Mouse (Mus musculus): ENCODE measurements around the gene Siae. TPM values are rescaled to one million over a fixed set of nuclear protein-coding genes. Genes with fewer than 3 reads are reported as not detected.

Gene Siae
- 11.6 and 13.3 TPM in 2 replicates for polyA plus RNA-seq (2015; fragmentation: Nextera tagmentation; extraction: Ambion mirVana)

DNA sequence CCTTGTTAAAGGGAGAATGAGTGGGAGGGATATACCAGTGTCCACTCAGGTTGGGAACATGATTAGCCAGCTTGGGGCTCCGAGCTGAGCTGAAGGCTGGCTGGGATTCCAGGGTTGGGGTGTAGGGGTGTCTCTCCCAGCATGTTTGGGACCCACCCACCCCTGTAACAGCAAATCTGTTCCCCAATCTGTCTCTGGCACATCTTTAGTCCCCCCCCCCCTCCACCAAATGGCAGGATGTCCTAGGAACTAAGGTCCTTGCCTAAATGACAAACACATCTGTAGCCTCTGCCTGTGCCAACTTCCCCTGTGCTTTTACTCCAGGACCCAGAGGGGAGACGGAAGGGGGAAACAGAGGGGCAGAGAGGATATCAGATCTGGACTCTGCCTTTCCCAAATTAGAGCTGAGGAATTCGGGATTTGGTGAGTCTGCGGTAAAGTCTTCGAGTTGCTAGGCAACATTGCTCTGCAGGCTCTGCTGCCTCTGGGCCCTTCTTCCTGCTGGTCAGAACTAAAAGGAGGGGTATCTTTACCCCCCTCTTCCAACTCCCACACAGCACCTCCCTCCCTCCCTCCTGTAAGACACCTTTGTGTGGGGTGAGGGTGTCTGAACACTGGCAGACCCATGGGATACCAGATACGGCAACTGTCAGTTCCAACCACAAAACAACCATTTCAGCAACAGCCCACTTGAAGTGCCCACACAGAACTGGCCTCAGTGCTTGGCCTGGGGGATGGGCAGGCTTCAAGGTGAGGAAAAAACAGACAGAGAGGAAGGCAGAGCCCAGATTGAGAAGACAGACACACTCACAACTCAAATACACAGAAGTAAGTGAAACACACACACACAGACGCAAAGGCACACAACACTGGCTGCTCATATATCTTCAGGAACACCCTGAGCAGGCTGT, at the start of gene Siae:
Gene Siae, plus strand, starts transcription at position 861 of the 911 bp plus-strand sequence.
- Histone ChIP-seq H3K4me3 (no peak within 1 kb of the TSS), H3K9me3 (no peaks in the 10 kb centered on the region), H3K4me2 (no peak within 1 kb of the TSS), H3K27me3 (peaks cover 49% of the 10 kb centered on the region), H3K9ac (no peak within 1 kb of the TSS), H3K4me1 (replicated peaks) (peaks cover 15% of the 10 kb centered on the region), H3K36me3 (no peaks in the 10 kb centered on the region), H3K27ac (replicated peaks) (no peak within 1 kb of the TSS)
- no peak for ATAC-seq (ENCODE audit: low FRiP score, low read depth)
- WGBS, result 27% methylated on average over 7 of the region's 7 CpGs

DNA sequence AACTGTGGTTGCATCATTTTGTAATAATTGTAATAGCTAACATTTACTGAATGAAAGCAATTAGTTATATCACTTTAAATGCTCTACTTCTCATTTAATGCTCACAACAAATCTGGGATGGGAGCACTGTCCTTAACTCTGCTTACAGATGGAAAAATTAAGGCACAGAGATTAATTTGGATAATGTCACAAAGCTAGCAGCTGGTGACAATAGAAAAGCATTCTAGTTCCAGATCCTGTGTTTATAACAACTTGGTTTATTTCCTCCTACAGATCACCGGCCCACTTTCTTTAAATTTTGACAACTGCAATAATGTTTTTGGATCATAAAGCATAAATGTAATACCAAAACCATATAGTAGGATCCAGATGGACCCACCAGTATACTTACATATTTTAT, 49.5 kb upstream of the Siae start:
- Histone ChIP-seq H3K36me3 (no peaks in the 10 kb centered on the region), H3K9ac (no peak overlapping the region), H3K27me3 (no peaks in the 10 kb centered on the region), H3K4me2 (no peak overlapping the region), H3K9me3 (no peaks in the 10 kb centered on the region), H3K4me1 (replicated peaks) (no peaks in the 10 kb centered on the region), H3K27ac (replicated peaks) (no peak overlapping the region), H3K4me3 (no peak overlapping the region)
- WGBS, result 93% methylated on average over 1 of the region's 1 CpGs
- ATAC-seq (ENCODE audit: low FRiP score, low read depth), result no peak

- no peaks in the 10 kb centered on the region for H3K9me3 ChIP-seq
- no peak overlapping the region for H3K27ac ChIP-seq (replicated peaks)
- 93% methylated on average over 2 of the region's 2 CpGs for WGBS
- no peaks in the 10 kb centered on the region for H3K4me1 ChIP-seq (replicated peaks)
- H3K27me3 ChIP-seq, result no peaks in the 10 kb centered on the region
- no peaks in the 10 kb centered on the region for H3K36me3 ChIP-seq
- no peak overlapping the region for H3K9ac ChIP-seq
- no peak for ATAC-seq (ENCODE audit: low FRiP score, low read depth)
- H3K4me2 ChIP-seq, result no peak overlapping the region
- no peak overlapping the region for H3K4me3 ChIP-seq
These were observed 43.4 kb upstream of the Siae start for GRCm38 (mm10) chr9:37512097-37512496.

- Histone ChIP-seq H3K9me3 (no peaks in the 10 kb centered on the region), H3K4me1 (replicated peaks) (no peaks in the 10 kb centered on the region; the same call in 1 of the 2 replicates), H3K9ac (no peak overlapping the region), H3K4me3 (no peak overlapping the region), H3K4me2 (no peak overlapping the region), H3K27ac (replicated peaks) (no peak overlapping the region), H3K27me3 (no peaks in the 10 kb centered on the region), H3K36me3 (peaks cover 3% of the 10 kb centered on the region)
- WGBS, result 77% methylated on average over 3 of the region's 3 CpGs
- ATAC-seq (ENCODE audit: low FRiP score, low read depth), result no peak
These were observed 41.0 kb upstream of the Siae start for GRCm38 (mm10) chr9:37514456-37514855.

DNA sequence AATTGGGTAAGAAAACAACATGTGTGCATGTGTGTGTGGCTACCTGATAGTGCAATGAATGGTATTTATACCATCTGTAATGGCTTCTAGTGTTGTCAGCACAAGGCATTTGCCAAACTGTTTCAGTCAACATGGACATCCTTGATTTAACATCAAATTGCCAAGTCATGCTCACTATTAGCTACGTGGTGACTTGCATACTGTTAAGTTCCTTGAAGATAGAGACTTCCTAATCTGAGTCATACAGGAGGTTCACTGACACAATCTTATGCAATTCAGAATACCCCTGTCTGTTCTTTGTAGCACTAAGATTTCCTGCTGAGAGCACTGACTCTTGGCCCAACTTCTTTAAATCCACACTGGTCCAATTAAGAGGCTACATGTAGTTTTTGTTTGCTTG, 38.0 kb upstream of the Siae start:
- no peak overlapping the region for H3K9ac ChIP-seq
- H3K4me2 ChIP-seq, result no peak overlapping the region
- no peak overlapping the region for H3K27ac ChIP-seq (replicated peaks)
- 74% methylated on average over 1 of the region's 1 CpGs for WGBS
- no peak overlapping the region for H3K4me3 ChIP-seq
- ATAC-seq (ENCODE audit: low FRiP score, low read depth), result no peak
- H3K9me3 ChIP-seq, result no peaks in the 10 kb centered on the region
- no peaks in the 10 kb centered on the region; the same call in 1 of the 2 replicates for H3K4me1 ChIP-seq (replicated peaks)
- peaks cover 17% of the 10 kb centered on the region for H3K36me3 ChIP-seq
- H3K27me3 ChIP-seq, result no peaks in the 10 kb centered on the region

DNA sequence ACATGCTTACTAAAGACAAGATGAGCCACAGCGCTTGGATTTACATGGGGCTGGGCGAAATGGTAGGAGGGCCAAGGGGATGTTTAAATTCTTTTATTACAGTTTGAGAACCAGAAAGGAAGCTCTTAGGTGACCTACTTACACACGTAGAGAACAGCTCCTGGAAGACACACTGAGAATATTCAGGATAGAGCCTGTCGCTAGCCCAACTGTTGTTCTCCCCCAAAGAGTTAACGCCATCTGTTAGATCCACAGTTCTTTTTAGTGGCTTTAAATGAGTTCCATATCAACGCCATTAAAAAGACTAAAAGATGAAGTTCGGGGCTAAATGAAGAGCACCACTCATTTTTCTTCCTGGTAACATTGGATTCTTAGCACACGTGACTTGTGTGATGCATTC, 36.5 kb upstream of the Siae start:
- Histone ChIP-seq H3K36me3 (peaks cover 29% of the 10 kb centered on the region), H3K27me3 (no peaks in the 10 kb centered on the region), H3K4me1 (replicated peaks) (no peaks in the 10 kb centered on the region; the same call in 1 of the 2 replicates), H3K9ac (no peak overlapping the region), H3K4me3 (no peak overlapping the region), H3K4me2 (no peak overlapping the region), H3K27ac (replicated peaks) (no peak overlapping the region), H3K9me3 (no peaks in the 10 kb centered on the region)
- WGBS, result 88% methylated on average over 8 of the region's 8 CpGs
- ATAC-seq (ENCODE audit: low FRiP score, low read depth), result no peak

- ATAC-seq (ENCODE audit: low FRiP score, low read depth), result no peak
- Histone ChIP-seq H3K4me3 (no peak overlapping the region), H3K9me3 (no peaks in the 10 kb centered on the region), H3K27ac (replicated peaks) (no peak overlapping the region), H3K4me1 (replicated peaks) (no peaks in the 10 kb centered on the region; the same call in 1 of the 2 replicates), H3K9ac (no peak overlapping the region), H3K4me2 (no peak overlapping the region), H3K27me3 (no peaks in the 10 kb centered on the region), H3K36me3 (peaks cover 31% of the 10 kb centered on the region)
- 88% methylated on average over 2 of the region's 2 CpGs for WGBS
These were observed 35.5 kb upstream of the Siae start for GRCm38 (mm10) chr9:37519995-37520394.

- Histone ChIP-seq H3K9ac (no peak overlapping the region), H3K4me1 (replicated peaks) (peaks cover 10% of the 10 kb centered on the region), H3K27ac (replicated peaks) (no peak overlapping the region), H3K9me3 (no peaks in the 10 kb centered on the region), H3K4me3 (no peak overlapping the region), H3K4me2 (no peak overlapping the region), H3K36me3 (peaks cover 22% of the 10 kb centered on the region), H3K27me3 (peaks cover 43% of the 10 kb centered on the region)
- 92% methylated on average over 2 of the region's 2 CpGs for WGBS
- ATAC-seq (ENCODE audit: low FRiP score, low read depth), result no peak
These were observed 30.0 kb upstream of the Siae start for GRCm38 (mm10) chr9:37525461-37525860.

- no peak overlapping the region for H3K9ac ChIP-seq
- peak overlapping the region; percentile 31; the same call in 1 of the 2 replicates for H3K4me2 ChIP-seq
- ATAC-seq (ENCODE audit: low FRiP score, low read depth), result no peak
- no peaks in the 10 kb centered on the region for H3K9me3 ChIP-seq
- peaks cover 15% of the 10 kb centered on the region for H3K36me3 ChIP-seq
- H3K4me3 ChIP-seq, result no peak overlapping the region
- no peak overlapping the region for H3K27ac ChIP-seq (replicated peaks)
- peaks cover 20% of the 10 kb centered on the region for H3K4me1 ChIP-seq (replicated peaks)
- H3K27me3 ChIP-seq, result peaks cover 43% of the 10 kb centered on the region
- whole genome bisulfite sequencing, result 24% methylated on average over 21 of the region's 21 CpGs
These were observed 28.8 kb upstream of the Siae start for GRCm38 (mm10) chr9:37526443-37527395.

DNA sequence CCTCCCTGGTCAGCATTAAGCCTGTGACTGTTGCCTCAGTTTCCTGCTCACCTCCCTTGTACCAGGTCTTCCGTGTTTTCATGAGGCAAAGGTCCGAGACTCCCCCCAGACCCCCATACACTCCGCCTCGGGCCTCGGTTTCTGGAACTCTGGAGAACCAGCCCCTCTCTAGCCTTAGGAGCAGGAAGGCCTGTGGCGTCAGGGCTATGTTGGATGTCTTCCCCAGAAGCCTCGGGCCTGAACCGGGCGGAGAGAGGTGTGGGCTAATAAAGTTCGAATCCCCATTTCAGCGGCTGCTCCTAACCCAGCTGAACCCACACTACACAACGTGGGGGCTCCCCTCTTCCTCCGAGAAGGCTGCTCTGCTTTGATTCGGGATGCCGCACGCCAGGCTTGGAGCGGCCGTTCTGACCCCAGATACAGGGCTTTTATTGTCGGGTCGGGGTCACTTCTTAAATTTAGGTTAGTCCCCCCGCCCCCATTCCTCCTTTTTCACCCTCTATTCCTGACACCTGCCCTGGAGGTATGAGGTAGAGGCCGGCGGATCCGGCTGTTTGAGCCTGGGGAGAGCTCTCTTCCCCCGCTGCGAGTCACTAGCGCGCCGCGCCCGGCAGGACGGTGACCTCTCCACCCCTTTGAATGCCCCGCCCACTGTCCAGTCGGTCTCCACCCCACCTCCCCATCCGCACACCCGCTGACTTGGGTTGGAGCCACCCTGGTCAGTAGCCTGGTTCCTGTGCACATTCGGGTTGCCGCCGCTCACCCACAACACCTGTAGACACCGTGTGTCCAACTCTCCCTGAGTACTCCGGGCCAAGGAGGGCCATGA, 27.9 kb upstream of the Siae start, which contains the start of gene Esam:
Gene Esam, plus strand, starts transcription at position 683 of the 829 bp plus-strand sequence.
- H3K9me3 ChIP-seq, result no peaks in the 10 kb centered on the region
- peaks cover 43% of the 10 kb centered on the region for H3K27me3 ChIP-seq
- WGBS, result 8% methylated on average over 41 of the region's 41 CpGs
- ATAC-seq (ENCODE audit: low FRiP score, low read depth), result no peak
- H3K9ac ChIP-seq, result no peak within 1 kb of the TSS
- H3K4me1 ChIP-seq (replicated peaks), result peaks cover 20% of the 10 kb centered on the region
- peak within 1 kb of the TSS; percentile 61 for H3K4me2 ChIP-seq
- H3K27ac ChIP-seq (replicated peaks), result no peak within 1 kb of the TSS
- peaks cover 12% of the 10 kb centered on the region for H3K36me3 ChIP-seq
- H3K4me3 ChIP-seq, result peak within 1 kb of the TSS; percentile 34
